Mouse (Mus musculus): ENCODE measurements around the gene Capn9.

Gene Capn9

DNA sequence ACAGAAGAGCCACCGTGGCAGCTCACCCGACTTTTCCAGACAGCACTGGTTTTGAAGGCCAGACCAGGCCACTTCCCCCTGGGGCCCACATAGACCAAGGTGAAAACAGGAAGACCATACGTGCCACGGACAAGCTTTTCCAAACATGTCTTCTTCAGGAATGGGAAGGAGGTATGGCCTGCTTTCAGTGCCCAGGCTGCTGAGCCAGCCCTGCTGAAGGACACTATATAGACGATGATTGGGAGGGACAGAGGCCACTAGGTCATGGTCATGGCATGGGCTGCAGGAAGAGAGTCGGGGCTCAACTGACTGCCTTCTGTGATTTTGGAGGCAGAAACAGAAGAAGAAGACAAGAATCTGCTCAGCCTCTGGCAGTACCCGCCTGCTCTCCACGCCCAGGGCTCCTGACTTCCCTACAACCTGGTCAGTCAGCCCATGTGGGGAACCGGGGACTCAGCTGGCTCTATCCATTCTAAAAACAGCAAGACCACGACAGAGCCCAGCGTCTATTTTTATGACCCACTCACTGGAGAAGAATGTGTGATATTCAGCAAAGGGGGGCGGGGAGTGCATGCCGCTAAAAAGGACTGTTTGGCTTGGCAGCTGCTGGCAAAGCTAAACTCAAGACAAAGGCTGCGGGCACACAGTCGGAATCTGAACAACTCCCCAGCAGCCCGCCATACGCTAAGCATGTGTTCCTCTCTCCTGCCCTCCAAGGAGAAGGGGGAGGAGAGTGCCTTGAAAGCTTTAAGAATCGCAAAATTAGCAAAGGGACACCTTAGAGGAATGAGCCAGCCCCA is 67.8 kb downstream of the Capn9 start:
- no peak for DNase-seq

DNA sequence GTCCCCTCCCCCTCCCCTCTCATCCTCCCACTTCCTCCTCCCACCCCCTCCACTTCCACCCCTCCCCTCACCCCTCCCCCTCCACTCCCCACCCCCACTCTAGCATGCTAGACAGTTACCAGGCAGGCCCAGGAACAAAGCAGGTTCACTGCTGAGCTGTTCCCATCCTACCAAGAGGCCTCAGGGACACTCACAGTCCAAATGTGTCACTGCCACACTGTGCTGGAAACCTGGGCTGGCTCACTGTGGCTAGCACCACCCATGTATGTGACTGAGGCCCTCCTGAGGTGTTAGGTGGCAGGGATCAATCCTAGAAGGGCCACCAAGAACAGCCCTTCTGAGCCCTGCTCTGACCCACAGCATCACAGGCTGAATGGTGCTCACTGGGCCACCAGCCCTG is 72.4 kb downstream of the Capn9 start:
- DNase-seq, result no peak

DNA sequence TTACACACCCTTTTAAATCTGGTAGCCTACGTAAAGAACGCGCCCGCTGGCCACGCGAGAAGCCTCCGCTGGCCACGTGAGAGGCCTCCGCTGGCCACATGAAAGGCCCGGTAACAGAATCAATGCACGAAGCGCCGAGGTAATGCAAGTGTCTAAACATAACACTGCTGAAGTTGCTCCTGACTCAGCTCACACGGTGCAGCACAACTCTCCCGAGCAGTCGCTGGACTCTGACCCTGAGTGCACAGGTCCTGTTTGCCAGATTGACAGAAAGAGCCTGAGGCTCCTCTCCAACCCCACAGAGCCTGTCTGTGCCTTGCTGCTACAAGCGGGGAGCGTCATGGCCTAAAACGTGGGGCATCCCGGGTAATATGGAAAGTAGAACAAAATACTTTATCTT is 75.9 kb downstream of the Capn9 start:
- no peak for DNase-seq

DNA sequence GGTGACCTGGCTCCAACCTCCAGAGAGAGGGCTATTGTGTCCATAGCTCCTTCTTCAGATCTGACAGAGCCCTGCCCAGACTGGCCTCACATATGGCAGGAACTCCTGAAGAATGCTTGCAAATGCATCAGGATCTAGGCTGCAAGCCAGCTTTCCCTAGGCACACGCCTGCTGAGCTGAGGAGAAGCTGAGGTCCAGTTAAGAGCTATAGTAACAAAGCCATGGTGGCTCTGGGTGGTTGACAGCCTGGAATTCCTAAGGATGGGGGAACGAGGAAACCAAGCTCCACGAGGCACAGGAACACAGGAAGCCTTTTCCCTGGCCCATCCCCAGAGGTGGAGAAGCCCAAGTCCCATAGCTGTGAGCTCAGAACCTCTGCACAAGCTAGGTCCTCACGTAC is 76.6 kb downstream of the Capn9 start:
- DNase-seq, result peak; percentile 59 to 65

DNA sequence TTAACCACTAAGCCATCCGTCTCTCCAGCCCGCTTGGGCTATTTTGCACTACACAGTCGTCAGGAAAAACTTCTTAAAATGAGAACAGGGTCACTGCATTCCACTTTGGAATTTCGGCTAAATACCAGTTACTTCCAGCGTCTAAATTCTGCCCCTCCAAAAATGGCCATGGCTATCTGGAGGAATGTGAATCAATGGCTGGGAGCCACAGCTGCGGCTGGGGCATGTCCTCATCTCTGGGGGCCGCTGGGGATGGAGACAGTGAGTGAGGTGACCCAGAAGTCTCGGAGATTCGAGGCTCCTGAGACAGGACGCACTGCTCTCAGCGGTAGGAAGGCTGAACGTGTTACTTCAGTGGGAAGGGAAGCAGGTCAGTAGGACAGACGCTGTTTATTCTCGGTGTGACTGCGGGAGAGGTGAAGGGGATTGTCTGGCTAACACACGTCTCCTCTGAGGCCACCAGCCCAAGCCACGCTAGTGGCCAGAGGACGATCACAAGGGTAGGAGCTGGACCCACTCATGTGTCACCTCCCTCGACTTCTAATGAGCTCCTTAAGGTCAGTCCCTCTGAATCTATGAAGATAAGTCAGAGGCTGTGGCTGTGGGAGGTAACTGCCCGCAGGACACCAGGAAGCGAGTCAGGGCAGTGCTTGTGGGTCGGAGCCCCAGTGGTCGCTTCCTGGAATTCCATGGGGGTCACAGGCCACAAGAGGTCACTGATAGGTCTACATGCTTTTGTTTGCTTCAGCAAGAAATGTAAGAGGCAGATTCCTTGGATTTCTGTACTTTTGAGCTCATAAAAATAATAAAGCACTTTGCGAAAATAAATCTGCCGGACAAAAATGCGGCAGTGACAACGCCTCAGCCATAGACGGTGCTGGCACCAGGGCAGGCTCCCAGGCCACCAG is 77.9 kb downstream of the Capn9 start:
- DNase-seq, result no peak

DNA sequence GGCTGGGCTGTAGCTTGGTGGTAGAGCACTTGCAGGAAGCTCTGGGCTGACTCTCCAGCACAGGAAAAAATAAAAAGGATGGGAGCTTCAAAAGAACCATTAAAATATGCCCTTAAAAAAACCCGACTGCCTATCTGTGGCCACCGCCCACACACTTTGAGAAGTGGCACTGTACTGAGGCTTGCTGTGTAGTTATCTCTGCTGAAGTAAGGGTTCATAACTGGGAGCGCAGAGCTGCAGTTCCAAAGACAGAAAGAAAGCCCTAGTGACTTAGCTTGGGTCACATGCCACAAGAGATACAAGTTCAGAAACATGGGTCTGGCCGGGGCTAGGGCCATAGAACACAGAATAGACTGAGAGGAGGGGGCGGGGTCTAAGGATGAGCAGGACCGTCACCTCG is 82.0 kb downstream of the Capn9 start:
- DNase-seq, result no peak

DNA sequence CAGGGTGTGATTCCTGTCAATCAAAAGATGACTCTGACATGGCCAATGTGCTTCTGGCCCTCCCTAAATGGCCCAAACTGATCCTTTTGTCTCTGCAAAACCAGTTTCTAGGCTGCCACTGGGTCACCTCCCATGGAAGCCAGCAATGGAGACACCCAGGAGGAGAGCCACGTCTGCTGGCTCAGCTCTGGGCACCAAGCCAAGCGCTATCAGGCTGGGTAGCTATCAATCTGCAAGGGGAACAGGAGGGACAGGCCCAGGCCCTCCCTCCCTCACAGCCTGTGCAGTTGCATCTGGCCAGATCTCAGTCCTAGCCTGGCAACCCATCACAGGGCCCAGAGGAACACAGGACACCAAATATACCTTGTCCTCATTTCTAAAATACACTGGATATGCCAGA is 82.5 kb downstream of the Capn9 start:
- peak; percentile 43 to 44 for DNase-seq

DNA sequence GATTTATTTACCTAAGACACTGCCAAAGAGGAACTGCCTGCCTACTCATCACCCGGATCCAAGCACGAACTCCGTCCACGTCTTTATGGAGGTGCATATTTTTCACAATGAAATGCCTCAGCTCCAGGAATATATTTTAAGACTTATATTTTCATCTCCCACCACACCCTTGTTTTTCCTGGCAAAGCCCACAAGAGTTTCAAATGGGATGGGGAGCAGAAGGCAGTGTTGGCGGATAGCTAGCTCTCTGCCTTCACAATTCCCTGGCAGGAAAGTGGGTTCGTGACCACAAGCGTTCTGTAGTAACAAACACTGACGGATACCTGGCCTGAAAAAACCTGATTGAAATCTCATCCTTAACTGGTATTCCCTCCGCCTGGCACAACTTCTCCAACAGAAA is 85.9 kb downstream of the Capn9 start:
- DNase-seq, result no peak

DNA sequence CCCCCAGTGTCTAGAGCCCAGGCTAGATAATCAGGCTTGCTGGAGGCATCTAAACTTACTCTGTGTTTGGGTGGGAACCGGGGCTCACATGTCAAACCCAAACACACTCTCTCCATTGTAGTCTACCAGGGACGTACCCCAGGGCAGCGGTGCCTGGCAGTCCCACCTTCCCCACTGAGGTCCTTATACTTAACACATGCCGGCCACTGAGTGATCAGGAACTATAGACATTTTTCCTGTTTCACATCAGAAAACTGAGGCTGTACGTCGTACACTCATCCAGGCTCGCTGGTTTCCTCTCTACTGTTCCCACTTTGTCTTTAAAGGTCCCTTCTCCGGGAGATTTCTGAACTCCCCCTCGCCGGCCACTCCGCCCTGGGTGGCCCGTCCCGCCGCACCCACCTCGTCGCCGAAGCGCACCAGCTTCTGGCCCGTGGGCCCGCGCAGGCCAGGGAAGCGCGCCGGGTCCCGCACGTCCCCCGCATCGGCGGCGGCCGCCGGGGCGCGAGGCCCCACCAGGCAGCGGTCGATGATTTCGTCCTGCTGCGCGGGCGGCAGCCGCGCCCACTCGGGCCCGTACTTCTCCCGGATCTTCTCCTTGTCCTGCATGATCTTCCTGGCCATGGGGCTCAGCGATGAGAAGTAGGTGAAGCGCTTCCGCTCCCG is 86.7 kb downstream of the Capn9 start:
- DNase-seq, result no peak

DNA sequence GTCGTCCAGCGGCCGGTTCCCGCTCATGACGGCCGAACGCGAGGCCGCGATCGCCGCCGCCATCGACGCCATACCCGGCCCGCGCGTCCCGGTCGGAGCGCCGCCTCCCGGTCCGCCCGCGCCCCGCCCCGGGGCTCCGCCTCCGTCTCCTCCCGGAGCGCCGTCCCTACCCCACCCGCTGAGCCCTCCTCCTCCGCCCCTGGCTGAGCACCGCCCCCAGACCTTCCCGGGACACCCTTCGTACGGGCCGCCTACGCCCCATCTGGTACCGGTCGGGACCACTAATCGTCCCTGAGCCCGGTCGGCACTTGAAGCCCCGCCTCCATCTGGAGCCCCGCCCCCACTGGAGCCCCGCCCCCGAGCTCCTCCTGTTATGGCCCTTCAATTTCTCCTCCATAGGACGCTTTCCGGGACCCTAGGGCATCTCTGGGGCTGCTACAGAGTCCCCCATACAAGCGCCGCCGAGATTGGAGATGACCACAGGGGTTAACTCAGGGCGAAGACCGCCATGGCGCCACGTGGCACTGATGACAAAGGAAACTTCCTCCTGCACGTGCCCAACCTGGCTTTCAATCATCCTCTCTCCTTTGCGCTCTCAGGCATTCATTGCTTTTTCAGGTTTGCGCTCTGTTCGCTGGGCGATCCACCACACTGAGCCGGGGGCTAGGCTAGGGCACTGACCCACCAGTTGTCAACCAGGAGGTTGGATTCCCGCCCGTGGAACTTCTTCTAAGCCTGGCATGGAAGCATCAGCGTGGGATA is 87.4 kb downstream of the Capn9 start, which contains the start of gene 2310022B05Rik:
2310022B05Rik (minus strand) TSS at position 258 of the 762 bp plus-strand sequence.
- peak; percentile 70 to 82 for DNase-seq

DNA sequence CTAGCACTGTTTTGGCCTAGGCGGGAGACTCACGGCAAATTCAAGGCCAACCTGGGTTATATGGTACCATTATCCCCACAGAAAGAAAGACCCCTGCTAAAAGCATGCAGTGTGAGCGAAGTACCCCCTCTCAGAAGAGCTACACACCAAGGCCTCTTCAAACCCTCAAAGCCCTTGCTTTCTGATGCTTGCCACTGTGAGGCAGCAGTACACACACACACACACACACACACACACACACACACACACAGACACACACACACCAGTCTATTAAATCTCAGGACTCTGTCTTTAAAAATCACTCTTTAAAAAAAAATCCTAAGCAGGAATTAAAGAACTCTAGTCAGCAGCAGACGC is 87.9 kb downstream of the Capn9 start:
- DNase-seq, result no peak

DNA sequence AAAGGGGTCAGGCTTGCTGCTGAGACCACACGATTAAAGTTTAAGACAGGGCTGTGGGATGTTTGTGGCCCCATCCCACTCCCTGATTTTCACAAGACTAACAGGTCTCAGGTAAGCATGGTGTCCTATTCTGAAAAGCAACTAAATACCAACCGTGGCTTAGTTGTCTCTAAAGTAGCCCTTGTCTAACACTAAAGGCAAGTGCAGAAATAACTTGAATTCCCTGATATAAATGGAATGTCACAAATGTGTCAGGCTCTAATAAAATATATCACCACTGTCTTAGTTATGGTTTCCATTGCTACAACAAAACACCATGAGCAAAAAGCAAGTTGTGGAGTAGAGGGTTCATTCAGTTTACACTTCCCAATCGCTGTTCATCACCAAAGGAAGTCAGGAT is 88.5 kb downstream of the Capn9 start:
- DNase-seq, result no peak

Measured in cerebellum, adult 18-20 months (tissue).